Mouse (Mus musculus) c-Kit-positive CD71-positive TER-119-positive erythroid progenitor cells, embryonic 14.5 days (primary cell): Measurements from ENCODE around the gene Coq8b.

Experiments
- DNase-seq: peaks from one replicate; pipeline ENCODE4 v3.0.0-alpha.2; 2013; ENCODE audit warnings: low spot score

Gene Coq8b

DNA sequence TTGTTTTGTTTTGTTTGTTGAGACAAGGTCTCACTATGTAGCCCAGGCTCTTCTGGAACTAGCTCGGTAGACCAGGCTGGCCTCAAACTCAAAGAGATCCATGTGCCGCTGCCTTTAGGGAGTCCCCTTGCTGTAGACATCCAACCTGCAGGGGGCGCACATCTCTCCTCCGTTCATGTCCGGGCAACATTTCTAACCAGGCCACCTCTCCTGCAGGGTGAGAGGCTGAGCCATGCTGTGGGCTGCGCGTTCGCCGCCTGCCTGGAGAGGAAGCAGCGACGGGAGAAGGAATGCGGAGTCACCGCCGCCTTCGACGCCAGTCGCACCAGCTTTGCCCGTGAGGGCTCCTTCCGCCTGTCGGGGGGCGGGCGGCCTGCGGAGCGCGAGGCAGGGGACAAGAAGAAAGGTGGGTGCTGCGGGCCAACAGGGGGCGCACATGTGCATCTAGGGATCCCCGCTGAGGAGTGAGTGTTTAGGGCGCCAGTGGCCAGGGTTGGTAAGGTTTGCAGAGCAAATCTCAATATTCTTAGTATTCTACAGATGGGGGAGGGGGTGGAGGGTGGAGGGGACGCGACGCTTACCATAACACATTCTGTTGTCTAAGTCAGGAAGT lies 41.0 kb downstream of the Coq8b start:
- peak; percentile 78 for DNase-seq

DNA sequence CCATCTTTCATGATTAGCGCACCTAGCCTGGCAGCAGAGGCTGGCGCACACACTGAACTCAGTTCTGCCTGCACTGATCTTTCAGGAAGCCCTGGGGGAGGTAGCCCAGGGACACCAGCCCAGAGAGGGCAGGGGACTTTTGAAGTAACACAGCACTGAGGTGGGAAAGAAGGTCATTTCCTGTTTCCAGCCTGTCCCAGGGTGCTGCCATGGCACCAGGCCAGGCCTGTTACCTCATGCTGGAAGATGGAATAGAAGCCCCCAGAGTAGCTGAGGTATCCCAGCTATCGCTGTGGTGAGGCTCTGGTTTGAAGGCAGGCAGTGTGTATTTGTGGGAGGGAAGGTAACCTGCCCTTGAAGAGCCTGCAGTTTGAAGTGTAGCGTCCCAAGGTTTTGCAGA lies 42.1 kb downstream of the Coq8b start:
- DNase-seq, result no peak

DNA sequence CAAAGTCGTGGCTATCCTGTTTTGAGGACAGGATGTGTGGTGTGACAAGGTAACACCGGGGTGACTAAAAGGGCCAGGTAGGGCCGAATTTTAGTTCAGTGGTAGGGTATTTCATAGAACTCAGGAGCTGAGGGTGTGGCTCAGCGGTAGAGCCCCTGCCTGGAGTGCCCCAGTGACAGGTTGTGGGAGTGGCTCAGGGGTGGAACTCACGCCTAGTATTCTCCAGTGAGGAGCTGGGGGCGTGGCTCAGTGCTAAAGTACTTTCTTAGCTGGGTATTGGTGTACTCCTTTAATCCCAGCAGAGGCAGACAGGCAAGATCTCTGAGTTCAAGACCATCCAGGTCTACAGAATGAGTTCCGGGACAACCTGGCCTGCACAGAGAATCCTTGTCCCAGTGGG lies 43.2 kb downstream of the Coq8b start:
- peak; percentile 49 for DNase-seq

DNA sequence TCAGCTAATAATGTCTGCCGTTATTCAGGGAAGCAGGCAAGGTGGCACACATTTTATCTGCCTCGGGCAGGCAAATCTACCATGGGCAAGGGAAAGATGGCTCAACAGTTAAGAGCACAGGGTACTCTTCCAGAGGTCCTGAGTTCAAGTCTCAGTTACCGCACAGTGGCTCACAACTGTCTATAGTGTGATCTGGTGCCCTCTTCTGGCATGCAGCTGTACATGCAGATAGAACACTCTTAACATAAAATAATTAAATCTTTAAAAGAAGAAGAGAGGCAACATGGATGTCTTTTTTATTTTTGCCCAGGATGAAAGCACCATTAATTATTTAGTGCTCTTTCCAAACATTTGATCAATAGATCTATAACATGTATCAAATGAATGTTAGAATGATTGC lies 44.4 kb downstream of the Coq8b start:
- DNase-seq, result no peak

DNA sequence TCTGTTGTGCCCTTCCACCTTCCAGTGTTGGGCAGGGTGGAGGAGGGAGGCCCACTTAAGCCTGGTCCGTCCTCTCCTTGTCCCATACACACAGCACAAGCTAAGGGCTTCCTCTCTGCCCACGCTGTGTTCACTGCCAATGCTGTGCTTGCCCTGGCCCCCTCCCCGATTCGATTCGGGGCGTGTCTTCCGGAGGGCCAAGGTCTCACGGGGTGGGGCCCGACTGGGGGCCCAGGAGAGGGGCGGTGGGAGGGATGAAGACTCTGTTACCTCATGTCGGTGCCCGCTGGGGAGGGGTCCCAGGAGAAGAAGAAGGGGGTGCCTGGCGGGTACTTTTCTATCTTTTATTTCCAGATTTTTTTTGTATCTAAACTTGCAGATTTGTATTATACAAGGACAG lies 48.9 kb downstream of the Coq8b start:
- DNase-seq, result no peak

DNA sequence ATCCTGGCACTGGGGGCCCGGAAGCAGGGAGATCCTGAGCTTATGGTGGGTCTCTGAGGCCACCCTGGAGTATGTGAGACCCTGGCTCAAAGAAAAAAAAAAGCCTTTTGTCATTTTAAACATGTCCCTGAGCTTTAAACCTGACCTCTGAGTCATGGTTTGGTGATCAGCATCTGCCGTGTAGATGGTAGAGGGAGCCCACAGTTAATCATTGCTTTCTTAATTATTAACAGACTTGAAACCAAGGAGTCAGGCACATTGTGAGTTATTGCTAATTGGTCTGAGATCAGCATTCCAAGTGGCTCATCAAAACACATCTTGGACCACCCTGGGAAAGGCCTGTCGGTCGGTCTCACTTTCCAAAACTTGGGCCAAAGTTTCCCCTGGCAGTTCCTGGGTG lies 49.4 kb downstream of the Coq8b start:
- no peak for DNase-seq

DNA sequence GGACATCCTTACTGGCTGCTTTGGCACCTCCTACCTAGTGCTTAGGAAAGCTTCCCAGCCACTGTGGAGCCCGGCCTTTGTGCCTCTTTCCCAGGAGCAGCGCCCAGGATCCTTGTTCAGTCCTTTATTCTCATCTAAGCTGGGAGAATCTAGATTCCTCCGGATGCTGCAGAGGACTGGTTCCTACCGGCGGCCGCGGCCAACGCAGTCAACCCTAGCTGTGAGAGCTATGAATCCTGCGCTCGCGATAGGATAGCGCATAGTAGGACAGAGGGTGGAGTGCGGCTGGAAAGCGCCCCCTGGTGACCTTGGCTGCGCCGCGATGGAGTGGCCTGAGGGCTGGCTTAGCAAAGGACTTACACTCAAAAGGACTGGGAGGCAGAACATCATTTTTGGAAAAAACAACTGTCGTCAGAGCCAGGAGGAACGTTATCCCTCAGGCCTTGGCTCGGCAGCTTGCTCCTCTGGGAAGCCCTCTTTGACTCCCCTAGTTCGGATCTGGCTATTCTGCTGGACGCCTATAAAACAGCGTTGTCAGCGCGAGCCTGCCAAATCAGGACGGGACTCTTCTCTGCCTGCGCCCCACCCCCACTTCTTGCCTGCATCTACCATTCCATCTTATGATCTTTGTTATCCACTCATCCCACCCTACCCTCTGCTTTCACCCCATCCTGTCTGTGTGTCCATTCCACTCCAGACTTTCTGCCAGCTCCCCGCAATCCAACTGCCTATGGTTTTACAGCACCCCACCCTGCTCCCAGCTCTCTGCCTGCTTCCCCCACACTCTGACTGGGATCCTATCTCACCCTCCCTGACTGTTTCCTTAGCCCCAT lies 52.3 kb downstream of the Coq8b start:
- no peak for DNase-seq

DNA sequence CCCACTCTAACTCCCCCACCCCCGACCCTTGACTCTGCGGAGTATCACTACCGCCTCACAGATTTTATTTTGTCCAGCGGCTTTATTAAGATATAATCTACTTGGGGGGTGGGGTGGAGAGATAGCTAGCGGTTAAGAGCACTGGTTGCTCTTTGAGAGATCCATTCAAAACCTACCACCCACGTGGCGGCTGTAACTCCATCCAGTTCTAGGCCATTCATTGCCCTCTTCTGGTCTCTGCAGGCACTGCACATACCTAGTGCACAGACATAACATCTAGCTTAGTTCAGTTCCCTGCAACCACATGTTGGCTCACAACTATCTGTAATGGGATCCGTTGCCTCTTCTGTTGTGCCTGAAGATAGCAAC lies 52.9 kb downstream of the Coq8b start:
- peak; percentile 40 for DNase-seq

DNA sequence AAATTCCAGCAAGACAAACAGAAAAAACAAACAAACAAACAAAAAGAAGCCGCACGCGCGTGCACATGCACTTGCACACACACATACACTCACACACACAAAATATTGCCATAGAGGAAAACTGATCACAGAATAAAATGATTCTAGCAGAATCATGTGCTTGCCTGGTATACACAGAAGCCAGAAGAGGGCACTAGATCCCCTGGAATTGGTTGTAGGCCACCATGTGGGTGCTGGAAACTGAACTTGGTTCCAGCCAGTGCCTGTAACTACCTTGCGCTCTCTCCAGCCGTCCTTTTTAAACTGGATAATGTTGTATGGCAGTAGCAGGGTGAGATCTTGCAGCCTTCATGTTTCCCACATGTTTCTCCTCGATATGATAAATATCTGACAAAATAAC lies 55.9 kb downstream of the Coq8b start:
- DNase-seq, result no peak

DNA sequence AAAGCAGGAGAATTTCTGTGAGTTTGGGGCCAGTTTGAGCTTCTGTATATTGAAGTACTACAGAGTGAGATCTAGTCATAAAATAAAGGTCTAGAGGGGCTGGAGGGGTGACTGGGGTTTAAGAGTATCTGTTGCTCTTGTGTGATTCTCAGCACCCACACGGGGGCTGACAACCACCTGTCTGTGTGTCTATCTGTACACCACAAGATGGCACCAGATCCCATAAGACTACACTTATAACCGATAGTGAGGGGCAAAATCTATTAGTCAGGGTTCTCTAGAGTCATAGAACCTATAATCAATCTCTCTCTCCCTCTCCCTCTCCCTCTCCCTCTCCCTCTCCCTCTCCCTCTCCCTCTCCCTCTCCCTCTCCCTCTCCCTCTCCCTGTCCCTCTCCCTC lies 57.7 kb downstream of the Coq8b start:
- DNase-seq, result no peak

DNA sequence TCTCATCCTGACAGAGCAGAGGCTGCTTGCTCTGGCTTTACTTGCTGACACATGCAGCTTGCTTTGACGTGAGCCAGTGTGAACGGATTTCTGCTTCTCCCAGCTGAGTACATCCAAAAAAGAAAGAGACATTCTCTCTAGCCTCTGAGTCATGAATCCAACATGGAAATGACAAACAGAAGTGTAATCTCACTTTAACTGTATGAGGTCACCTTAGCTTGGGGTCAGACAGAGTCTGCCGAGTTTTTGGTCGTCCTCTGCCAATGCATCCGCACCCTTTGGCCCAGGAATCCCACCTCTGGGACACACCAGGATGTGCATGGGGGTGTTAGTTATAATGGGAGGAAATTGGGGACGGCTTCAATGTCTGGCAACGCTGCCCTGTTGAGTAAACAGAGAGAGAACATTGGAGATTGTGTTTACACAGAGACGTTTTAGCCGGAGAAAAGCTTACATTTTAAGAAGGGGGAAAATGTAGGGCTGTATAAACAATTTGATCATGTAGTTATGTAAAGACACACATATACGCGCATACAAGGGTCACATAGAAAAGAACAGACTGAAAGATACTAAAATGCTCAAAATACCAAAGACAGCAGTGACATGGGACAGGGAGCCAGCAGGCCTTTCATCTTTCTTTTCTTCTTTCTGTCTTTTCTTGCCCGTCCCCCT lies 59.1 kb downstream of the Coq8b start:
- DNase-seq, result no peak

DNA sequence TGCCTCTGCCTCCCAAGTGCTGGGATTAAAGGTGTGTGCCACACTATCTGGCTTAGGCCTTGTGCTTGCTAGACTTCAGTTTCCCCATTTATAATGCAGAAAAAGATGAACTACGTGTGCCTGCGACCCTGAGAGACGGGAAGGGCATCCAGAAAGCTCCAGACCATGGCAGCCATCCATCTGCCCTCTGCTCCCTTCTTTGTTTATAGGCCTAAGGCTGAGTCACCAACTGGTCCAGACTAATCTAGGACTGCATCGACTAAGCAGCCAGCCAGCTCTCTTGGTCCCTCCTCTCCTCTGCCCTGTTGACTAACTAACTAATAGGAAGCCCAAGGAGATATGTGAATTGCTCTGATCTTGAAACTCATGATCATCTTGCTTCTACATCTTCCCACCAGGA lies 63.1 kb downstream of the Coq8b start:
- no peak for DNase-seq

DNA sequence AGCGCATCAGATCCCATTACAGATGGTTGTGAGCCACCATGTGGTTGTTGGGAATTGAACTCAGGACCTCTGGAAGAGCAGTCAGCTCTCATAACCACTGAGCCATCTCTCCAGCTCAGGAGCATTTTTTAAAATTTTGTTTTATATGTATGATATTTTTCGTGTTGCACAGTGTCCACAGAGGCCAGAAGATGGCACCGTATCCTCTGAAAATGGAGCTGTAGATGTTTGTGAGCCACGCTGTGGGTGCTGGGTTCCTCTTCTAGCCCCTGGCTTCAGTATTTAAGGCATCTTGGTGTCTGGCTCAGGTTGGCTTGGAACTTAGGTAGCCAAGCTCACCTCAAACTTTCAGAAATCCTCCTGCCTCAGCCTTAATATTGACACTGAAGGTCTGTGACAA lies 63.7 kb downstream of the Coq8b start:
- DNase-seq, result no peak

DNA sequence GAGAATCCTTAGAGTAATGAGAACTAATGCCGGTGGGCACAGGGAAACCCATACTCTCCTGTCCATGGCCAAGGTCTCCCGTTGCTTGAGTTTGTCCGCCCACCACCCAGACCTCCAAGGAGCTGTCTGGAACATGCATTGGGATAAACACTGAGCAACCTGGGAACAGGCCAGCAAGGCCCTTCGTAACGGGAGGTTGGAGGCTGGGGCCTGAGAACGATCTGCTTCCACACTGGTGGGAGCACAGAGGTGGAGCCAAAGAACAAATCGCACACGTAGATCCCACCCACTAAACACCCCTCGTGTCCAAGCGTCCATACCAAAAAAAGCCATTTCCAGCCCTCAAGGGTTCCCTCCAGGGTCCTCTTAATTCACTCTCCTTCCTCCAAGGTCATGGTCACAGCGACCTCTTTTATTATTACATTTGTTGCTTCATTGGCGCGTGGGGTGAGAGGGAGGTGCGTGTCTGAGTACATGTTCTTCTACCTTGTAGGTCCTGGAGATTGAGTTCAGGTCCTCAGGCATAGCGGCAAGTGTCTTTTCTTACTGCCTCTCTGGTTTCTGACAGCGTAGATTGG lies 65.3 kb downstream of the Coq8b start:
- DNase-seq, result no peak

DNA sequence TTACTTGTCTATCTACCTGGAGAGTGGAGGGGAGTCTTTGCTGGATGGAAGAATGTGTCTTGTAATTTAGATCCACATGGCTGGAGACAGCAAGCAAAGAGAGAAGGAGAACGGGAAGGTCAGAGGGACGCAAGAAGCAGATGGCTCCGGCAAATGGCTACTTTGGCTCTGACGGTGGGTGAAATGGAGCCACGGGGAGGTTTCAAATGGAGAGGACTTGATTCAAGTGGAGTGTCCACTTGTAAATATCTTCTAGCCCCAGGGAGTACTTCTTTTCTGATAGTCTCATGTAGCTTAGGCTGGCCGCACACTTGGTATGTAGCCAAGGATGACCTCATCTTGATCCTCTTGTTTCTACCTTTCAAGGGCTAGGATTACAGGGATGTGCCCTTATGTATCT lies 66.0 kb downstream of the Coq8b start:
- no peak for DNase-seq

DNA sequence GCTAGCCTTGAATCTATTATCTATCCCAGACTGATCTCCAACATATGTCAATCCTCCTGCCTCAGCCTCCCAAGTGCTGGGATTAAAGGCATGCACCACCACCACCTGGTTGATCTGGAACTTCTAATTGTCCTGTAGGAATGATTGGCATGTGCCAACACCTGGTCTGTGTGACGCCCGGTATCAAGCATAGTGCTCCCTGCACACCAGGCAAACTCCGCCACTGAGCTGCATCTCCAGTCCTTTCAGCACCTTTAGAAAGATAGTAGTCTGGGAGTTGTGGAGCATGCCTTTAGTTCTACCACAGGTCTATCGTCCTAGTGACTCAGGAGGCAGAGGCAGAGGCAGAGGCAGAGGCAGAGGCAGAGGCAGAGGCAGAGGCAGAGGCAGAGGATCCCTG lies 67.5 kb downstream of the Coq8b start:
- no peak for DNase-seq

DNA sequence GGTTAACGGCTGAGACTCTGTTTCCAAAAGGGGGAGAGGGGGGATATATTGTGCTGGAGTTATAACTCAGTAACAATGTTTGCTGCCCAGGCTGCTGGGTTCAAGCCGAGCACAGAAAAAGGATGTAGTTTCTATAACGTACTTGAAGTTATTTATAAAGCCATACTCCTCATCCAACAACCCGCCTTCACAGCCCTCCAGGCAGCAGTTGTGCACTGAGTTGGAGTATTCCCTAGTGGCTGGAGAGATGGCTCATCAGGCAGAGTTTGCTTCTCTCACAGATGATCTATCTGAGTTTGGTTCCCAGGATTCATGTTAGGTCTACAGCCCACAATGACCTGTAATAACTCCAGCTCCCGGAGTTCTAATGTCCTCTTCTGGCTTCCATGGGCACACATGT lies 68.0 kb downstream of the Coq8b start:
- DNase-seq, result no peak

DNA sequence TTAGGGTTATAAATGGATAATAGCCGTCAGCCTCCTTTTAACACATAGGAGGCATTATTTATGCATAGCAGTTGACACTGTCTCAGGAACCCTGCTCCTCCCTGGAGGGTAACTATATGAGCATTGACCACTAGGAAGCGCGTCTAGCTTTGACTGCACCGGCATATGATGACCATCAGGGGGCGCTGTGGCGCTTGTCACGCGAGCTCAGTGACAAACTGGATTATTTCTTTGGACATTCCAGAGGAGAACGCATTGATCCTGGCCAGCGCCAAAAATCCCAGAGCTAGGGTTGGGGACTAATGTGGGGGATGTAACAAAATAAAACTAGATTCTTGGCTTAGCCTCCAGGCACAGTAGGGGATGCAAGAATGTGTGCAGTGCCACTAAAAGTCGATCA lies 69.3 kb downstream of the Coq8b start:
- DNase-seq, result peak; percentile 55

DNA sequence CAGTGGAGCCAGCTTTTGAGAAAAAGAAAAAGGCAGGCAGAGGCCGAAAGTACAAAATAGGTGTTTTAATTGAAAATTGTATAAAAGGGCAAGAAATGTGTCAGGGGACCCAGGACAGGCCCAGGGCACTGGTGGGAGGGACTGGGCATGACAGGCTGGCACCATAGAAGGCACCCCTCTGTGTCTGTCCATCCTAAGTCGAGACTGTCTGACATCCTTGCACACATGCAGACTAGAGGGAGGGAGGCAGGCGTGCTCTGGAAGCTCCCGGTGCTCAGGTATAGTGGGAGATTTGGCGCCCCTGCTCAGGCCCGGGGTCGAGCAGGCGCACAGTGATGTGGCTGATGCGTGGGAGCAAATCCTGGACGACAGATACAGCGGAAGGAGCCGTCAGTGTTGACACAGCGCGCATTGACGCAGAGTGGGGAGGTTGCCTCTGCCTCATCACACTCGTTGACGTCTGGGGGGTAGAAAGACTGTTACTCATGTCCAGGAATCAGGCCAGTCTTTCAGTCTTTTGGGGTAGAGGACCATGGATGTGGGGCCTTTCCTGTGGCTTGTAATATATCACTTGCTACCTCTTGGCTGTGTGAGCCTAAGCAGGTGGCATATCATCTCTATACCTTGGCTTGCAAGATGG lies 72.4 kb downstream of the Coq8b start:
- DNase-seq, result no peak

DNA sequence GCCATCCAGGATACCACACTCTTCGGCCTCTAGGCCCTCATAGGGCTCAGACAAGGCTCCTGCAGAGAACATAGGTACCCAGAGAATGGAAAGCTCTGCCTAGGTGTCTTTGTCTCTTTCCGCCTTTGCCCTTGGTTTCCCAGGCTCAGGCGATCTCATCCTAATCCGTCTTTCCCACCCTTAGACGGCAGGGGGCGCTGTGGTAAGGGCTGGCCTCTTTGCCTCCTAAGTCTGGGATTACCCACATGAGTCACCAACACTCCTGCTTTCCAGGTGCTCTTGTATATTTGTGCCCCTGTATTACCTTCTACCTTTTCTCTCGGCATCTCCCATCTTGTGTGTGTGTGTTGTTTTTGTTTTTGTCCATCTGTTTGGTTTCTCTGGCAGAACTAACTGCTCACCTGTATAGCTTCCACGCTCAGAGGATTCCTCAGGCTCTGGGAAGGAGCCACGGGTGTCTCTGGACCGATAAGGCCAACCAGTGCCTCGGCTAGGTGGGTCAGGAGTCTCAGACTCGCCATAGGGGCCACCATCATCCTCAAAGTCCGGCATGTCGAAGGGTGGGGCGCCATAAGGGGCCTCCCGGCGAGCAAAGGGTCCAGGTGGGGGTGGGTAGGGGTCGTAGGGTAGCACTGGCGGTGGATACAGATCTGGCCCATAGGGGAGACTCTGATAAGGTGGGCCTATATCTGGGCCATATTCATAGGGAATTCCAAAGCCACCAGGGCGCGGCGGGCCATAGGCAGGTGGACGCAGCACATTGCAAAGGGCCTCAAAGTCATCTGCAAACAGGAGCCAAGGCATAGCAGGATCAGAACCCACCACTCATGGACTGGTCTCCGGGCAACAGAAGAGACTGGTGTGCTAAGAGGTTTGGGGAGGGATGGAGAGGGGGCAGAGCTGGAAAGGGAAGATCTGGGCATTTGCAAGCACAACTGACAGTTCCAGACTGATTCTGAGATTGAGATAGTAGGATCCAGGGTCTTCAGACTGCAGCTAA lies 73.6 kb downstream of the Coq8b start:
- DNase-seq, result peak; percentile 43

DNA sequence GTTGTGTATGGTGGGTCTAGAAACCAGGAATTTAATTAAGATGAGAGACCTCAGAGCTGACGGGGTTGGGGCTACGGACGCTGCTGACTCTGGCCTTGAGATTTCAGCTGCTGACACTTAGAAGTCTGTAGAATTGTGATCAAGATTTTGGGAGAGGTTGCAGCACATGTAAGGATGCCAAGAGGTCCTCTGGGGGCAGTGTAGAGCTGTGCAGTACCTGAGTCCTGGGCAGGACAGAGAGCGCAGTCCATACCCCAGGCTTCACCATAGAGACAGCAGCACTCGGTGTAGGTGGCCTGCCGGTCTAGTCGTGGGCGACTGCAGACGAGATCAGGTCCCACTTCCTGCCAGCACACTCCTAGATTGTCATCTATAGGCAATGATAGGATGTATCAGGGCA lies 74.7 kb downstream of the Coq8b start:
- no peak for DNase-seq
